27 mouse cellular contexts compared by ENCODE assay signal in the genomic region with DNA sequence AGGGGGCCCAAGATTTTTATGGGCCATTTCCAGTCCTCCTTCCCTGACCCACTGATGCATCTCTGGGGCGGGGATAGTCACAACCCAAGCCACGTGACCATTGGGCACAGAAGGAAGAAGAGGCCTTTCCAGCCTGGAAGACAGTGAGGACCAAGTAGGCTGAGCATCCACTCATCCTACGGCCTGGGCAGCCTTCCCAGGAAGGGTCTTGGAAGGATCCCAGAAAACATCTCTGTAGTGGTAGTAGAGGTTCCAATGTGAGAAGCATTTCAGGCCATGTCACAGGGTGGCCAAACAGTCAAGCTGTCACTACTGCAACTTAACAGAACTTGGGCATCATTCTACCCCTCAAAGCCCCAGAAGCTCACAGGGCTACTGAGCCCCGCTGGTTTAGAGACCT. TPM values are rescaled to one million over a fixed set of nuclear protein-coding genes. Genes with fewer than 3 reads are reported as not detected.
"Had no signal": no experiment of that assay in that cellular context is flagged by ENCODE, and none has a peak within 500 bp of the region (broad histone marks: within the 10 kb centered on the region; RNA-seq: fewer than 3 reads in every experiment).

No protein-coding gene starts in this region.

- H3K9me3 ChIP-seq: liver, embryonic 13.5 days; megakaryocyte, embryonic 14.5 days; midbrain, embryonic 10.5 days; midbrain, embryonic 15.5 days; neural tube, embryonic 12.5 days; neural tube, embryonic 15.5 days had no signal

- H3K27me3 ChIP-seq: midbrain, embryonic 15.5 days had no signal

- H3K4me2 ChIP-seq: liver, embryonic 13.5 days; lung, embryonic 14.5 days; midbrain, embryonic 15.5 days; neural tube, embryonic 12.5 days; neural tube, embryonic 15.5 days had no signal

- ATAC-seq: lung, postnatal 0 days; midbrain, embryonic 15.5 days had no signal

- H3K27ac ChIP-seq: kidney, postnatal 0 days; liver, embryonic 13.5 days; midbrain, embryonic 10.5 days; midbrain, embryonic 15.5 days; neural tube, embryonic 12.5 days; neural tube, embryonic 15.5 days; stomach, postnatal 0 days had no signal

- DNase-seq: kidney, adult 18-20 months; kidney, adult 9 months; kidney, postnatal 25 days; layer of hippocampus, postnatal 36 days; liver, embryonic 13.5 days; lung, embryonic 14.5 days; lung, postnatal 36 days; right cerebral cortex, adult 18-20 months; right cerebral cortex, postnatal 14 days; right cerebral cortex, postnatal 4 days; thymus, adult 2 months; thymus, postnatal 14 days; thymus, postnatal 4 days had no signal

- H3K4me1 ChIP-seq: liver, embryonic 13.5 days; midbrain, embryonic 15.5 days had no signal

- H3K4me3 ChIP-seq: liver, embryonic 13.5 days; megakaryocyte, embryonic 14.5 days; midbrain, embryonic 10.5 days; midbrain, embryonic 15.5 days; neural tube, embryonic 12.5 days; neural tube, embryonic 15.5 days had no signal

- H3K36me3 ChIP-seq: liver, embryonic 13.5 days; midbrain, embryonic 10.5 days; midbrain, embryonic 15.5 days; neural tube, embryonic 12.5 days; neural tube, embryonic 15.5 days had no signal

- H3K9ac ChIP-seq: liver, embryonic 13.5 days; lung, embryonic 14.5 days; midbrain, embryonic 15.5 days; neural tube, embryonic 12.5 days; neural tube, embryonic 15.5 days had no signal

RNA-seq across cellular contexts. Expression of gene Ubl4b, which starts 7.7 kb away (rescaled TPM):
- total RNA-seq: layer of hippocampus, adult 8-10 months; layer of hippocampus, postnatal 10 days; layer of hippocampus, postnatal 36 days; liver, adult 2 months had no signal
- polyA plus RNA-seq: kidney, postnatal 0 days; large intestine, adult 2 months; liver, adult 2 months; liver, embryonic 13.5 days; liver, embryonic 16.5 days; lung, embryonic 14.5 days; lung, postnatal 0 days; midbrain, embryonic 10.5 days; midbrain, embryonic 15.5 days; neural tube, embryonic 12.5 days; neural tube, embryonic 15.5 days; stomach, embryonic 14.5 days; stomach, postnatal 0 days had no signal

RNA-seq across cellular contexts. Expression of gene Alx3, which starts 32.2 kb away (rescaled TPM):
- total RNA-seq: liver, adult 2 months had no signal
- polyA plus RNA-seq: large intestine, adult 2 months; liver, adult 2 months; lung, embryonic 14.5 days; lung, postnatal 0 days; neural tube, embryonic 15.5 days; stomach, embryonic 14.5 days; stomach, postnatal 0 days had no signal

RNA-seq across cellular contexts. Expression of gene Slc6a17, which starts 44.8 kb away (rescaled TPM):
- total RNA-seq: liver, adult 2 months had no signal
